Mouse (Mus musculus) regulatory T cell (primary cell): ENCODE measurements at regions not wholly inside any gene's neighbourhood (a gene's known extent, or its start where the extent isn't known, plus 50 kb on each side); places are given as distances from the start of the nearest gene placed in this dataset.

ENCODE experiments used
- in situ Hi-C: fragments of 300-600 bp; cut with MboI, MseI; formaldehyde crosslinking; loops from one replicate; pipeline ENCODE4 v1.15.1; 2025; ENCODE audit warnings: high pct_unique_total_duplicates

DNA sequence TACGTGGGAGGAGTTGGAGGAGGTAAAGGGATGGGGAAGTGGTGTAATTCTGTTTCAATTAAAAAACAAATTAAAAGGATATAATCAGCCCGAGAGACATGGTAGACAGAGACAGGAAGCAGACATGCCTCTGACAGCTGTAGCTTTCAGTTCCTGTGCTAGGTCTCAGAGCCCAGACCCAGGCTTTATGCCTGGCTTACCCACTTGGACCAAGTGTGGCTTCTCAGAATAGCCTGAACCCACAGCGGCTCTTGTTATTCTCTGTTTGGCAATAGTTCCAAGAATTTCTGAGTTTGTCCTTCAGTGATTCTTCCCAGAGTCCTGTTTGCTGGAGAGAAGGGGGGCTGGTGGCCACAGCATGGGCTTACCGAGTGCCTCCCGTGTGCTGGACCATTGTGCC, 182.4 kb downstream of the Pten start:
- in situ Hi-C loops = no loop called here

DNA sequence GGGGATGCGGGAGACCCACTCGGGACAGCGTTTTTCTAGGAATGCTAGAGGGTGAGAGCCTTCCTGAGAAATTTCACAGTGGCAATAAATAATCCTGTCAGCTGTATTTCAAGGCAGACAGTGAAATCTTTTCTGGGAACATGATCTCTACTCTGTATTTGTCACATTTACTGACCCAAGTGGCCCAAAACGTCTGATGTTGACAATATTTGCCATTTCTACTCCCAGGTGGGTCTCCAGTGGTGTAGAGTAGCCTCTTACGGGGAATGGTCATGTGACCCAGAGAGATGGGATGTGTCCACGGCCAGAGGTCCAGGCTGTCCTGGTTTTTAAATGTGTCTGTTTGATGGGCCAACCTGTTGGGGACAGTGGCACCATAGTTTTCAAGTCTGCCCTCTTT, 183.5 kb downstream of the Pten start:
- in situ Hi-C loops = no loop called here

DNA sequence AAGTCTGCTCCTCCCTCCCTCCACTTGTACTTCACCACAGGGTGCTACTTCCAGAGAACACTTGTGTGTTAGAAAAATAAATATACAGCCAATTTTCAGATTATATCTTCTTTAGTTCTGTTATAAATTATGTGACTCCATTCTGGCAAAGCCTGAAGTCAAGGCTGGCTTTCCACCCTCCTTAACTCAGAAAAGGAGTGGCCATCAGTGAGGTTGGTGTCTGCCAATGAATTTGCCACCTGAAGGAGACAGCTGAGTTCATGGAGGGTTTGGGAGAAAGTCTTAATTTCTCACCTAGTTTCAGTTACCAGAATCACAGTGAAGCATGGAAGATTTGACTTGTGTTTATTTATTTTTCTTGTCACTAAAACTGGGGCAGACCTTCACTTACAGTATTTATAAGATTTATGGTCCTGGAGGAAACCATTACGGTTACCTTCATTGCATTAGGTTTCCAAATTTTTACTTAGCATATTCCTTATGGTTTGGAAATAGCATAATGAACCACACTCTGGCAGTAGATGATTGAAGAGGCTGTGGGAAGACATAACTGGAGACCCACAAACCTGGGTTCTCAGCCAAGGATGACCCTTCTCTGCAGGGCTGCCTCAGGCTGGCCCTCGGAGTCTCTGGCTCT, 186.4 kb downstream of the Pten start:
- in situ Hi-C loops = no loop called here

DNA sequence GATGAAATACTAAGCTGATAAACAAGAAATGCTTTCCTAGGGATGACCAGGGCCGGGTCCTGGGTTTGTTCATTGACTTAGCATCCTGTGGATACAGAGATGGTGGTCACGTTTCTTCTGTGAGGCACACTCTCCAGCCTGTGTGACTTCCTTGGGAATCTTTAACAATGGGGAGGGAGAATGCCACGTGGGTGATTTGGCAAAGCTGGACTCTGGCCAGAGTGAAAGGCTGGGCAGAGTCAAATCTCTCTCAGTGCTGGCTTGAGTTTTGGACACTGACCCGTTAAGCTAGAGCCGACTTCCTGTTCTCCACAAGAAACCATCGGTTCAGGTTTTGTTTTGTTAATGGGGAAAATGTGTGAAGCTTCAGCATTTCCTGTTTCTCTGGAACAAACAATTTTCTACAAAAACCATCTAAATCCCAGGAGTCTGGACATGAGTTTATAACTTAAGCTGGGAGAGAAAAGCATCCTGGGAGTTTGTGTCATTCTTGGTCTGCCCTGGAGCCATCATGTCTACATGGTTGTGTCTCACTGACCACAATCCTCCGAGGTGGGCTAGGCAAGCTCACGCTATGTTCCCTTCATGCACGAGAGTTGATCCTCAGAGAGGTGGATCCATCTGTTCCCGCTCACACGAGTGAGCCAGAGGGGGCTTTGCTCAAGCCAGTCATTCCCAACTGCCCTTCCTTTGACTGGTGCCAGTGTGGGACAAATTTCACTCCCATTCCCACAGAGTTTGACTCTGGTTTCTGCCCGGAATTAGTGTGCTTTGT, 190.0 kb downstream of the Pten start:
- in situ Hi-C loops = no loop called here

GRCm38 (mm10) chr19:32950252-32950651, 193.0 kb downstream of the Pten start:
- in situ Hi-C loops = loop anchor here (10.0 kb wide), 2 partner anchors 195 to 275 kb away; partner anchors contain the start of gene Pten

DNA sequence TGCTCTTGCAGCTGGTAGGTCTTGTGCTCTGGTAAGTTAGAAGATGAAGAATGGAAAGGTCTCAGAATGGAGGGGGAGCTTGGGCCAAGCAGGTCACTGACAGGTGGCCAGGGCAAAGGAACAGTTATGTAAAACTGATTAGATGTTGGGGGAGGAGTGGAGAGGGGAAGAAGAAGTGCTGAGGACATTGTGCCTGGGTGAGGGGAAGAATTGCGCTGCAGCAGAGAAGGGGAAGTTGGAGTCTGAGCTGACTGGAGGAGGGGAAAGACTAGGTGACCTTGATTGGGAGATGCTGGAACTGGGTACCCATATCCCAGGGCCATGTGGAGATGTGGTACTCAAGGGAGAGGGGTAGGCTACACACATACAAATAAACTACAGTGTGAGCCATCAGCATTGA, 193.5 kb downstream of the Pten start:
- in situ Hi-C loops = loop anchor here (10.0 kb wide), 2 partner anchors 196 to 274 kb away; partner anchors contain the start of gene Pten

- in situ Hi-C loops = loop anchor here (10.0 kb wide), 2 partner anchors 198 to 272 kb away; partner anchors contain the start of gene Pten
Measured at GRCm38 (mm10) chr19:32952425-32952824, 195.1 kb downstream of the Pten start.

- in situ Hi-C loops = loop anchor here (10.0 kb wide), 2 partner anchors 198 to 272 kb away; partner anchors contain the start of gene Pten
Measured at GRCm38 (mm10) chr19:32952928-32953687, 195.8 kb downstream of the Pten start.

- in situ Hi-C loops = loop anchor here (10.0 kb wide), 2 partner anchors 199 to 271 kb away; partner anchors contain the start of gene Pten
Measured at GRCm38 (mm10) chr19:32954001-32954605, 196.8 kb downstream of the Pten start.

DNA sequence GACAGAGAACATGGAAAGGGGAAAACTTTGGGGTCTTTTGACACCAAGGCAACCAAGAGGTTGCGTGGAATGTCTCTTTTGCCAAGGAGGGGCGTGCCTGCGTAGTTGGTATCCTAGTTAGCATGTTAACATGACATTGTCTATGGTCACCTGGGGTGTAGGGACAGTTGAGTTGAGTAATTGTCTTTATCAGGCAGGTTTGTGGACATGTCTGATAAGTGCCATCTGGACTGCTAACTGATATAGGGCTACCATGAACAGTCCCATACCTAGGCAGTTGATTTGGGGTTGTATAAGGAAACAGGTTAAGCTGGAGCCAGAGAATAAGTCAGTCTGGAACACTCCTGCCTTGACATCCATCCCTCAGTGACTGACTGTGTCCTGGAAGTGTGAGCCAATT, 197.6 kb downstream of the Pten start:
- in situ Hi-C loops = loop anchor here (10.0 kb wide), 2 partner anchors 200 to 270 kb away; partner anchors contain the start of gene Pten

- in situ Hi-C loops = loop anchor here (10.0 kb wide), 2 partner anchors 202 to 268 kb away; partner anchors contain the start of gene Pten
Measured at GRCm38 (mm10) chr19:32956143-32956915, 199.0 kb downstream of the Pten start.

GRCm38 (mm10) chr19:32956916-32957558, 199.7 kb downstream of the Pten start:
- in situ Hi-C loops = loop anchor here (10.0 kb wide), 2 partner anchors 202 to 268 kb away; partner anchors contain the start of gene Pten

DNA sequence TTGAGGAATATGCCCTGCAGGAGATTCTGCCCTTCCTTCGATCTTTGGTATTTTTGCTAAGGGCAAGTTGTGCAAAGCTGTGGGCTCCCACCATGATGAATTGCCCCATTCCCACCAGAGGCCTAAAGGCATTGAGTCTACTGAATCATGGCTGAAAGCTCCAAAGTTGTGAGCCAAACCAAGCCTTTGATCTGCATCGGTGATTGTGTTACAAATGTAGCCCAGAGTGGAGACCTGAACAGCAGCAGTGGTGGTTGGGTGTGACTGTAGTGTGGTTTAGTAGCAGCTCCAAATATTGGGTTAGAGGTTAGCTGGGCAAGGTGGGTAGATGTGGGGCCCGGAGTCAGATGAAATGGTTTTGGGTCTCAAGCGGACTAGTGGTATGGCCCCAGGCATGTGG, 201.0 kb downstream of the Pten start:
- in situ Hi-C loops = loop anchor here (10.0 kb wide), 2 partner anchors 203 to 267 kb away; partner anchors contain the start of gene Pten

GRCm38 (mm10) chr19:32958791-32959190, 201.5 kb downstream of the Pten start:
- in situ Hi-C loops = loop anchor here (10.0 kb wide), 2 partner anchors 204 to 266 kb away; partner anchors contain the start of gene Pten

DNA sequence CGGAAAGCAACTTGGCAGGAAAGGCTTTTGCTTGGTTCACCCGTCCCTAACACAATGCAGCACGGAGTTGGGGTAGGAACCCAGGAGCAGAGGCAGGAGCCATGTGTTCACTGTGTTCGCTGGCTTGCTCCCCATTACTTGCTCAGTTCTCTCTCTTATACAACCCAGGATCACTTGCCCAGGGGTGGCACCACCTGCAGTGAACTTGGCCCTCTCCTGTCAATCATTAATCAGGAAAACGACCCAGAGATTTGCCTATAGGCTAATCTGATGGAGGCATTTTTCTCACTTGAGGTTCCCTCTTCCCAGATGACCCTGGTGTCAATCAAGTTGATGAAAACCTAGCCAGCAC, 202.5 kb downstream of the Pten start:
- in situ Hi-C loops = loop anchor here (10.0 kb wide), 2 partner anchors 205 to 265 kb away; partner anchors contain the start of gene Pten

GRCm38 (mm10) chr19:32960196-32960947, 203.1 kb downstream of the Pten start:
- in situ Hi-C loops = no loop called here

- in situ Hi-C loops = no loop called here
Measured at GRCm38 (mm10) chr19:32961525-32961924, 204.2 kb downstream of the Pten start.

GRCm38 (mm10) chr19:32963983-32964382, 206.7 kb downstream of the Pten start:
- in situ Hi-C loops = no loop called here

DNA sequence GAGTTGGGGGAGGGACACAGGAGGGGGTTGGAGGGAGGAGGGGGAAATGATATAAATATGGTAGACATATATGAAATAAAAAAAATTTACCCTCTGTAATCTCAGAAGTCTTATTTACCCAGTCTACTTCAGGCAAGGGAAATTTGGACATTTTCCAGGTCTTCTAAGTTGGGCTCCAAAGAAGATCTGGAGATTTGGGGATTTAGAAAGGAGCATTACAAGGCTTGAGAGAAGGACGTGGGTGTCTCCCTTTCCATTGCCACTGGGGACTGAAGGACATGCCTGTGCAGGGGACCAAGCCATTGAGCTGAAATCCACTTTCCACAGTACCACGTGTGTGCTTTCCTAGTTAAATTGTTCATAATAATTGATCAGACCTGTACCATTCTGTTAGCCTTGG, 208.2 kb downstream of the Pten start:
- in situ Hi-C loops = no loop called here
